Mouse (Mus musculus): ENCODE measurements around the gene Irak2. TPM values are rescaled to one million over a fixed set of nuclear protein-coding genes. Genes with fewer than 3 reads are reported as not detected.
"Not testable (repeated sequence)": the region's sequence is repeated elsewhere in the genome, so short reads cannot be mapped to it uniquely, and the experiment has no call there.

Irak2 gene
- total RNA-seq, 2 experiments from 2014 or later, result 12.5 to 13.2 TPM

DNA sequence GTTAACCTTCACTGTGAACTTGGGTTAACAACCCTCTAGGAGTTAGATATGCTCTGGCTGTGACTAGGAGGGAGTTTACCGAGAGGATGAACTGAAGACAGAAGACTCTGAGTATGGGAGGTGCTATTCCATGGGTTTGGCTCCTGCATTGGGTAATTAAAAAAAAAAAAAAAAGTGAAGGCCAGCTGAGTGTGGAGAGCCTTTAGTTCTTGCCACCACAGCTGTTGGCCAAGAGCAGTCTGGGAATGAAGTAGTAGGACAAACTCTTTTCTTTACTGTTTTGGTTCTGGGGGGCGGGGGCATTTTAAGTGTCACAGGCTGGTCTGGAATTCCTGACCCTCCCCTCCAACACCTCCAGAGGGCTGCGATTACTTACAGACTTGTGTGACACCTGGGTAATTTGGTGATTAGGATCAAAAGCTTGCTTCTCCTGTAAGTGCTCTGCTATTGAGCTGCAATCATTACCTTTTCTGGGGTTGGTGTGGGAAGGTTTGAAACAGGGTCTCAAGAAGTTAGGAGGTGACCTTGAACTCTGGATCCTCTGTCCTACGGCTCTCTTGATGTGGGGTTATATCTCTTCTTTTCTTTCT lies 57.6 kb downstream of the Irak2 start:
- no peak for DNase-seq (ENCODE audit: low spot score in 2 of 2)

GRCm38 (mm10) chr6:113696582-113697221 lies 58.4 kb downstream of the Irak2 start, which contains the start of gene Tatdn2:
Gene Tatdn2, plus strand, starts transcription at chr6:113697050.
- peak; percentile 82 to 87 for DNase-seq (ENCODE audit: low spot score in 2 of 2)

GRCm38 (mm10) chr6:113697222-113698205 lies 59.2 kb downstream of the Irak2 start:
- peak in 1 of 2 experiments; percentile 32 for DNase-seq (ENCODE audit: low spot score in 2 of 2)

DNA sequence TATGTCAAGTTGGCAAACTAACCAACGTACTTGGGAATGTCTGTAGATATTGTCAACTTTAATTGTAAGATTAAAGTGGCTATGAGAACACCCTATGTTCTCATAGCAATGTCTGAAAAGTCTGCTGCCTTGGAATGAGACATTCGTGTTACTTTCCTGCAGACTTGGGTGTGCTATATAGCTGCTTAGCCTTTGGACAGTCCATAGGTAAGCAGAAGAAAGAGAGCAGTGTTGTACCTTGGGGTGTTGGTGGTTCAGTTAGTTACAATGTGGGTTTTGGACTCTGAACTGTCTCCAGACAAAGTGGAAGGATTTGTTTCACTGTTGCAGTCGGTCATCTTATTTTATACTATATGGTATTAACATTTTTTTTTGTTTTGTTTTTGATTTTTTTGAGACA lies 74.5 kb downstream of the Irak2 start:
- DNase-seq (ENCODE audit: low spot score in 2 of 2), result no peak

GRCm38 (mm10) chr6:113713389-113713788 lies 75.1 kb downstream of the Irak2 start:
- not testable (repeated sequence) for DNase-seq (ENCODE audit: low spot score in 2 of 2)

- no peak for DNase-seq (ENCODE audit: low spot score in 2 of 2)
Measured at GRCm38 (mm10) chr6:113714276-113714675, 76.0 kb downstream of the Irak2 start.

GRCm38 (mm10) chr6:113714797-113715196 lies 76.5 kb downstream of the Irak2 start:
- DNase-seq (ENCODE audit: low spot score in 2 of 2), result no peak

DNA sequence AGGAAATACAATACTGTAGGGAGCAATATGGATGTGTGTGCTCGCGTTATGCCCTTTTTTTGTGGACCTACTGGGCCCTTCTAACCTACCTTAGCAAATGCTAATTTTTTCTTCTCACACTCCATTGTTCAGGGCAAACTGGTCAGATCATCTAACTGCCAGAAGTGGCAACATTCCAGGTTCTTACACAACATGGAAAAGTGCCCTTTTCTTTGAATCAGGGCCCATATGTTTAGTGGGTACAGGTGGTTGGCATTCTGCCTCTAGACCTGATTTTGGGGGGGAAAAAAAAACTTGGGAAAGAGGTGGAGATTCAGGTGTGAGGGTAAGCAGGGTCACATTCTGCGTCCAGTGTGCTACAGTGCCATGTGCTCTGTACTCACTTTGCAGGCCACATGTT lies 79.3 kb downstream of the Irak2 start:
- DNase-seq (ENCODE audit: low spot score in 2 of 2), result no peak

GRCm38 (mm10) chr6:113719878-113720277 lies 81.6 kb downstream of the Irak2 start, which contains the start of gene Ghrl:
Gene Ghrl, minus strand, starts transcription at chr6:113719880.
- DNase-seq (ENCODE audit: low spot score in 2 of 2), result no peak

DNA sequence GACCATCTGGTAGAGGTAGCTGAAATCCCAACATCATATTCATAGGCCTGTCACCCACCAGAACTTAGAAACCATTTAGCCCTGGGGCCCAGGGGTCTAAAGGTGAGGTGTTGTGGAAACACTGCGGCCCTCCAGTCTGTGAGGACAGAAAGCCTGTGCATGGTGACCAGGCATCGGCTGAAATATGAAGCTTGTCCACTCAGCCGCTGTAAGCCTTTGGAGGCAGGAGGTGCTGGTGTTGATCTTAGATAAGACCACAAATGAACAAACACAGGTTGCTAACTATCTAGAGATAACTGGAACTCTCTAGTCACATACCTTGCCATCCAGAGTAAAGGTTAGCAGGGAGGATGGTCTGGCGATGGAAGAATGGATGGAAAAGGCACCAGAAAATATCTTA lies 82.8 kb downstream of the Irak2 start:
- DNase-seq (ENCODE audit: low spot score in 2 of 2), result no peak

GRCm38 (mm10) chr6:113728181-113728580 lies 89.9 kb downstream of the Irak2 start:
- no peak for DNase-seq (ENCODE audit: low spot score in 2 of 2)

DNA sequence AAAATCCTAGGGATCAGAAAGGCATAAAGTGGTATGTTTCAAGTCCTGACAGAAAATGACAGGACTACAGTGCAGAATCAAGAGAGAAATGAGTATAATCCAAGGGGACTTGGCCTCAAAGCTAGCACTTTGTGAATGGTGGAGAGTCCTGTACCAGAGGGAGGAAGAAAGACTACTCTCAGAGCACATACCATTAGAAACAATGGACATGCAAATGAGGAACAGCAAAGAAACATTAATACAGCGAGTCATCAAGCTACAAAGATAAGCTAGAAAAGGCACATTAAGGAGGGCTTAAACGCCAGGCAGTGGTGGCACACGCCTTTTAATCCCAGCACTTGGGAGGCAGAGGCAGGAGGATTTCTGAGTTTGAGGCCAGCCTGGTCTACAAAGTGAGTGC lies 93.0 kb downstream of the Irak2 start:
- no peak for DNase-seq (ENCODE audit: low spot score in 2 of 2)

DNA sequence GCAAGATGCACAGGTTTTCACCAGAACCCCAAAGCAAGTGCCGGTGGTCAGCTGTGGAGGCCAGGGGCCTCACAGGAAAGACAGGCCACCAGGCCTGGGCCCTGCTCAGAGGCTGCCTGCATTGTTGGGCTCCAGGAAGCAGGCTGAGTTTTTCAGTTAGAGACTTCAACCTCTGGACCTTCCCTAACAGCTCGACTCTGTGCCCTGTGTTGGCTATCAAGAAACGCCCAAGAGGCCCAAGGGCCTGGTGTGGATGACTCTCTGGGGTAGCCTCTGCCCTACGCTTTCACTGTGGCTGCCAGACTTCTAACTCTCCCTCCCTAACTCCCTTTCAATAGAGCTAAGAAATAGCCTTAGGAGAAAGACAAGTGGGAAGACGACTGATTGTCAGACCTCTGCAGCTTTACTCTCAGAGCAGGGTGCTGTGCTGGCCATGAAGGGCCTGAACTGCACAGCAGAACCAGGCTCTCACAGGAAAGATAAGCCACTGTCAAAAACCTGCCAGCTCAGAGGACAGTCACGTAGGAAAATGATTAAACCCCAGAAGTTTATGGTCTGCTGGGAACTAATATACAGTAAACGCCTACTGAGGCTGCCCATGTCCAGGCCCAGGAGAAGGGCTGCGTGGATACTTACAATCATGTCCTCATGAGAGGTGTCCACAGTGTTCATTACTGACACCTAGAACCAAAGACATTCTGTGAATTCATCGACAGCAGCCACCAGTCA lies 99.2 kb downstream of the Irak2 start:
- DNase-seq (ENCODE audit: low spot score in 2 of 2), result no peak

GRCm38 (mm10) chr6:113740236-113741217 lies 102.3 kb downstream of the Irak2 start, which contains the start of gene Sec13:
Gene Sec13, minus strand, starts transcription at chr6:113740743.
- DNase-seq (ENCODE audit: low spot score in 2 of 2), result peak; percentile 57 to 65

DNA sequence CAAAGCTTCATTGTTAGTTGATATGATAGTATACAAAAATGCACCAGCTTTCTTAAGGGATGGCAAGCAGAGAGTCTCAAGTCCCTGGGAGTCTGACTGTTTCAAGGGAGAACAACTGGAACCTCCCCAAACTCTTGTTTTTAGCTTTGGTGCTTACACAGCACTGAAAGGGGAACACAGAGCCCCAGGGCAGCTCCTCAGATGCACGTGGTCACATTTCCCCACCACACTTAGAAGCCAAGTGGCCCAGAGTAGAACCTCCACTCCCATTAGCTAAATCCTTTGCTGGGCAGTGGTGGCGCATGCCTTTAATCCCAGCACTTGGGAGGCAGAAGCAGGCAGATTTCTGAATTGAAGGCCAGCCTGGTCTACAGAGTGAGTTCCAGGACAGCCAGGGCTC lies 103.2 kb downstream of the Irak2 start:
- DNase-seq (ENCODE audit: low spot score in 2 of 2), result no peak

DNA sequence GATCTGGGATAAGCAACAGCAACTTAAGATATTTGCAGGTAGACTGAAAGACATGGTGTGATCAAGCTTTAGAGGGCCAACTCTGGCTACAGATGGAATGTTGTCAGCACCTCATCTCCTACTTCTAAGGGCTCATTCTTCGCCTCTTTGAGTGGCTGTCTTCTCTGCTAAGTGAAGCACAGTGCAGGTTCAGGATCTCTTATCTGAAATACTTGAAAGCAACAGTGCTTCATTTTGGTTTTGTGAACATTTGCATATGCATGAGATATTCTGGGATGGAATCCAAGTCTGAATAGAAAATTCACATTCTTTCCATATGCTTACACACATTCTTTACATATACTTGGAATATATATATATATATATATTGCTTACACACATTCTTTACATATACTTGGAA lies 104.1 kb downstream of the Irak2 start:
- no peak for DNase-seq (ENCODE audit: low spot score in 2 of 2)

DNA sequence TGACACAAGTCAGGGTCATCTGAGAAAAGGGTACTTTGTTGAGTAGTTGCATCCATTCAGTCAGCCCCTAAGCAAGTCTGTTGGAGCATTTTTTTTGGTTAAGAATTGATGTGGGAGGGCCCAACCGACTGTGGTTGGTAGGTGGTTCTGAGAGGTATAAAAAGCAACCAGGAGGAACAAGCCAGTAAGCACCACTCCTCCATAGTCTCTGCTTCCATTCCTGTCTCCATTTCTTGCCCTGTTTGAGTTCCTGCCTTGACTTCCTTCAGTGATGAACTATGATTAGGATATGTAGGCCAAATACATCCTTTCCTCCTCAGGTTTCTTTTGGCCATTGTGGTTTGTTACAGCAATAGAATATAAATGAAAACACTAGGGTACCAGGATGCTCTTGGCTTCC lies 104.8 kb downstream of the Irak2 start:
- DNase-seq (ENCODE audit: low spot score in 2 of 2), result no peak

Measured in adrenal gland, postnatal 4 days (tissue).